Mouse (Mus musculus): ENCODE data around the gene Med11.

- TF ChIP-seq CTCF (IDR thresholded peaks at IDR 0.05; ENCODE audit: low read depth, low read length): no peak
- TF ChIP-seq POLR2AphosphoS5 (IDR thresholded peaks at IDR 0.05; ENCODE audit: insufficient replicate concordance, low read depth, low read length): no peak
- TF ChIP-seq TAL1 (conservative IDR thresholded peaks at IDR 0.05; ENCODE audit: low read depth, low read length): no peak
These were observed 37.4 kb downstream of the Med11 start for GRCm38 (mm10) chr11:70489138-70489537.
